Mouse (Mus musculus) left cerebral cortex, postnatal 14 days (tissue): ENCODE measurements around the gene Tle3. TPM values are rescaled to one million over a fixed set of nuclear protein-coding genes. Genes with fewer than 3 reads are reported as not detected.

ENCODE experiments used
- DNase-seq, 2 experiments: peaks; one replicate each; pipeline ENCODE4 v3.0.0; 2021 to 2022; ENCODE audit warnings: low spot score in 2 of 2, mixed read lengths in 1 of 2
- intact Hi-C: fragments of 180-260 bp; cut with DNase I; formaldehyde crosslinking; loops from one replicate; pipeline ENCODE4 v1.15.1; 2025
- total RNA-seq, 2 experiments: library from RNA; stranded (reverse); gene quantifications; 2 replicates each; pipeline ENCODE4 v1.2.3; 2021

Gene Tle3
- total RNA-seq, 2 experiments from 2014 or later, result 81.7 to 98.0 TPM

GRCm38 (mm10) chr9:61373634-61373941 is 1.4 kb downstream of the Tle3 start:
- intact Hi-C loops, result loop anchor here (5.0 to 10.0 kb wide), 4 partner anchors 199 to 459 kb away; no protein-coding TSS in a partner anchor
- no peak for DNase-seq

GRCm38 (mm10) chr9:61373942-61374900 is 2.1 kb downstream of the Tle3 start:
- DNase-seq, result no peak
- intact Hi-C loops, result loop anchor here (5.0 to 10.0 kb wide), 4 partner anchors 198 to 458 kb away; no protein-coding TSS in a partner anchor

GRCm38 (mm10) chr9:61375002-61375401 is 2.8 kb downstream of the Tle3 start:
- DNase-seq, result no peak
- intact Hi-C loops, result loop anchor here (10.0 kb wide), 1 partner anchor 330 kb away; no protein-coding TSS in a partner anchor

GRCm38 (mm10) chr9:61375802-61376561 is 3.8 kb downstream of the Tle3 start:
- intact Hi-C loops, result loop anchor here (10.0 kb wide), 1 partner anchor 331 kb away; no protein-coding TSS in a partner anchor
- no peak for DNase-seq

GRCm38 (mm10) chr9:61376650-61377049 is 4.5 kb downstream of the Tle3 start:
- intact Hi-C loops, result loop anchor here (10.0 kb wide), 1 partner anchor 332 kb away; no protein-coding TSS in a partner anchor

GRCm38 (mm10) chr9:61377706-61378479 is 5.7 kb downstream of the Tle3 start:
- peak in 1 of 2 experiments; percentile 37 for DNase-seq
- intact Hi-C loops, result loop anchor here (10.0 kb wide), 1 partner anchor 333 kb away; no protein-coding TSS in a partner anchor

More at GRCm38 (mm10) chr9:61376650-61377049, 4.5 kb downstream of the Tle3 start:
- no peak for DNase-seq

- no peak for DNase-seq
- intact Hi-C loops, result loop anchor here (10.0 kb wide), 1 partner anchor 334 kb away; no protein-coding TSS in a partner anchor
These were observed 6.3 kb downstream of the Tle3 start for GRCm38 (mm10) chr9:61378516-61378915.

- intact Hi-C loops, result loop anchor here (10.0 kb wide), 1 partner anchor 334 kb away; no protein-coding TSS in a partner anchor
- DNase-seq, result no peak
These were observed 7.0 kb downstream of the Tle3 start for GRCm38 (mm10) chr9:61379016-61379634.

- intact Hi-C loops, result no loop called here
- DNase-seq, result no peak
These were observed 8.3 kb downstream of the Tle3 start for GRCm38 (mm10) chr9:61380258-61381062.

GRCm38 (mm10) chr9:61381063-61381408 is 8.9 kb downstream of the Tle3 start:
- intact Hi-C loops, result no loop called here
- no peak for DNase-seq

GRCm38 (mm10) chr9:61381445-61381844 is 9.3 kb downstream of the Tle3 start:
- intact Hi-C loops, result no loop called here

GRCm38 (mm10) chr9:61382595-61383186 is 10.5 kb downstream of the Tle3 start:
- intact Hi-C loops, result no loop called here
- no peak for DNase-seq

More at GRCm38 (mm10) chr9:61381445-61381844, 9.3 kb downstream of the Tle3 start:
- DNase-seq, result no peak

GRCm38 (mm10) chr9:61384101-61384500 is 11.9 kb downstream of the Tle3 start:
- intact Hi-C loops, result no loop called here
- DNase-seq, result no peak

GRCm38 (mm10) chr9:61384646-61385443 is 12.7 kb downstream of the Tle3 start:
- intact Hi-C loops, result no loop called here
- DNase-seq, result no peak

- intact Hi-C loops, result no loop called here
- no peak for DNase-seq
These were observed 13.6 kb downstream of the Tle3 start for GRCm38 (mm10) chr9:61385753-61386152.

GRCm38 (mm10) chr9:61386314-61386713 is 14.1 kb downstream of the Tle3 start:
- intact Hi-C loops, result no loop called here
- DNase-seq, result no peak

- intact Hi-C loops, result no loop called here
- no peak for DNase-seq
These were observed 15.6 kb downstream of the Tle3 start for GRCm38 (mm10) chr9:61387797-61388196.
